Mouse (Mus musculus) liver, adult 2 months (tissue): ENCODE measurements at regions not wholly inside any gene's neighbourhood (a gene's known extent, or its start where the extent isn't known, plus 50 kb on each side); places are given as distances from the start of the nearest gene placed in this dataset.
"Not testable (repeated sequence)": the region's sequence is repeated elsewhere in the genome, so short reads cannot be mapped to it uniquely, and the experiment has no call there.

ENCODE experiments used
- CTCF ChIP-seq: fragments of 200-500 bp; IDR thresholded peaks from 2 replicates; pipeline ENCODE4 v1.5.1; 2011; ENCODE audit warnings: low read depth, low read length, control low read depth
- POLR2A ChIP-seq: fragments of 200-500 bp; IDR thresholded peaks from 2 replicates; pipeline ENCODE4 v1.6.1; 2011; ENCODE audit warnings: low read length, control low read depth; ENCODE audit not compliant: insufficient read depth; ENCODE audit errors: extremely low read depth

GRCm38 (mm10) chr5:105356393-105356792, 59.2 kb upstream of the Lrrc8b start:
- TF ChIP-seq POLR2A, CTCF: not testable (repeated sequence)
